Mouse (Mus musculus): Measurements from ENCODE around the gene Cdh22. TPM values are rescaled to one million over a fixed set of nuclear protein-coding genes. Genes with fewer than 3 reads are reported as not detected.

Gene Cdh22
- polyA plus RNA-seq, 1 experiment: 0.19 TPM

GRCm38 (mm10) chr2:165252381-165252780 is 17.7 kb upstream of the Cdh22 start:
- no peak overlapping the region for H3K4me3 ChIP-seq (ENCODE audit: insufficient read depth, low read depth, low read length)
- WGBS: 36% methylated on average over 8 of the region's 8 CpGs
- no peaks in the 10 kb centered on the region for H3K4me1 ChIP-seq (ENCODE audit: control insufficient read depth, insufficient read depth, low read length)
- DNase-seq: peak; percentile 74
- H3K27ac ChIP-seq (ENCODE audit: insufficient read depth, low read depth, low read length): no peak overlapping the region
- no peaks in the 10 kb centered on the region for H3K27me3 ChIP-seq (replicated peaks; ENCODE audit: control insufficient read depth, insufficient read depth, low read length)
- no peak for TF ChIP-seq CTCF (conservative IDR thresholded peaks at IDR 0.05; ENCODE audit: insufficient read depth, insufficient read length, low read depth, low read length)
- TF ChIP-seq POLR2A (IDR thresholded peaks at IDR 0.05; ENCODE audit: low read depth, low read length): no peak
- H3K36me3 ChIP-seq (ENCODE audit: control insufficient read depth, insufficient read depth, low read length): no peaks in the 10 kb centered on the region

GRCm38 (mm10) chr2:165250903-165251302 is 16.2 kb upstream of the Cdh22 start:
- Histone ChIP-seq H3K27me3 (replicated peaks; ENCODE audit: control insufficient read depth, insufficient read depth, low read length) (no peaks in the 10 kb centered on the region), H3K4me1 (ENCODE audit: control insufficient read depth, insufficient read depth, low read length) (no peaks in the 10 kb centered on the region), H3K27ac (ENCODE audit: insufficient read depth, low read depth, low read length) (no peak overlapping the region), H3K4me3 (ENCODE audit: insufficient read depth, low read depth, low read length) (no peak overlapping the region), H3K36me3 (ENCODE audit: control insufficient read depth, insufficient read depth, low read length) (no peaks in the 10 kb centered on the region)
- TF ChIP-seq POLR2A (IDR thresholded peaks at IDR 0.05; ENCODE audit: low read depth, low read length) (no peak), CTCF (conservative IDR thresholded peaks at IDR 0.05; ENCODE audit: insufficient read depth, insufficient read length, low read depth, low read length) (no peak)
- WGBS: 21% methylated on average over 1 of the region's 1 CpGs
- no peak for DNase-seq

- Histone ChIP-seq H3K4me3 (ENCODE audit: insufficient read depth, low read depth, low read length) (no peak overlapping the region), H3K27ac (ENCODE audit: insufficient read depth, low read depth, low read length) (no peak overlapping the region), H3K4me1 (ENCODE audit: control insufficient read depth, insufficient read depth, low read length) (no peaks in the 10 kb centered on the region), H3K27me3 (replicated peaks; ENCODE audit: control insufficient read depth, insufficient read depth, low read length) (no peaks in the 10 kb centered on the region), H3K36me3 (ENCODE audit: control insufficient read depth, insufficient read depth, low read length) (no peaks in the 10 kb centered on the region)
- 26% methylated on average over 3 of the region's 3 CpGs for WGBS
- TF ChIP-seq POLR2A (IDR thresholded peaks at IDR 0.05; ENCODE audit: low read depth, low read length) (no peak), CTCF (conservative IDR thresholded peaks at IDR 0.05; ENCODE audit: insufficient read depth, insufficient read length, low read depth, low read length) (no peak)
- DNase-seq: no peak
These were observed 14.3 kb upstream of the Cdh22 start for GRCm38 (mm10) chr2:165248967-165249366.

- 45% methylated on average over 11 of the region's 11 CpGs for WGBS
- DNase-seq: no peak
- Histone ChIP-seq H3K27ac (ENCODE audit: insufficient read depth, low read depth, low read length) (no peak overlapping the region), H3K4me1 (ENCODE audit: control insufficient read depth, insufficient read depth, low read length) (no peaks in the 10 kb centered on the region), H3K36me3 (ENCODE audit: control insufficient read depth, insufficient read depth, low read length) (no peaks in the 10 kb centered on the region), H3K27me3 (replicated peaks; ENCODE audit: control insufficient read depth, insufficient read depth, low read length) (no peaks in the 10 kb centered on the region), H3K4me3 (ENCODE audit: insufficient read depth, low read depth, low read length) (no peak overlapping the region)
- TF ChIP-seq POLR2A (IDR thresholded peaks at IDR 0.05; ENCODE audit: low read depth, low read length): no peak
- TF ChIP-seq CTCF (conservative IDR thresholded peaks at IDR 0.05; ENCODE audit: insufficient read depth, insufficient read length, low read depth, low read length): no peak
These were observed 11.7 kb upstream of the Cdh22 start for GRCm38 (mm10) chr2:165246349-165246748.

- H3K4me1 ChIP-seq (ENCODE audit: control insufficient read depth, insufficient read depth, low read length): no peaks in the 10 kb centered on the region
- TF ChIP-seq POLR2A (IDR thresholded peaks at IDR 0.05; ENCODE audit: low read depth, low read length) (no peak), CTCF (conservative IDR thresholded peaks at IDR 0.05; ENCODE audit: insufficient read depth, insufficient read length, low read depth, low read length) (no peak)
- 14% methylated on average over 11 of the region's 11 CpGs for WGBS
- no peaks in the 10 kb centered on the region for H3K36me3 ChIP-seq (ENCODE audit: control insufficient read depth, insufficient read depth, low read length)
- no peaks in the 10 kb centered on the region; the same call in 1 of the 2 replicates for H3K27me3 ChIP-seq (replicated peaks; ENCODE audit: control insufficient read depth, insufficient read depth, low read length)
- DNase-seq: no peak
- no peak overlapping the region for H3K4me3 ChIP-seq (ENCODE audit: insufficient read depth, low read depth, low read length)
- H3K27ac ChIP-seq (ENCODE audit: insufficient read depth, low read depth, low read length): no peak overlapping the region
These were observed 8.6 kb upstream of the Cdh22 start for GRCm38 (mm10) chr2:165243122-165243720.

GRCm38 (mm10) chr2:165242575-165242974 is 7.9 kb upstream of the Cdh22 start:
- Histone ChIP-seq H3K27ac (ENCODE audit: insufficient read depth, low read depth, low read length) (no peak overlapping the region), H3K4me1 (ENCODE audit: control insufficient read depth, insufficient read depth, low read length) (no peaks in the 10 kb centered on the region), H3K27me3 (replicated peaks; ENCODE audit: control insufficient read depth, insufficient read depth, low read length) (no peaks in the 10 kb centered on the region; the same call in 1 of the 2 replicates), H3K36me3 (ENCODE audit: control insufficient read depth, insufficient read depth, low read length) (no peaks in the 10 kb centered on the region), H3K4me3 (ENCODE audit: insufficient read depth, low read depth, low read length) (no peak overlapping the region)
- DNase-seq: no peak
- WGBS: 6% methylated on average over 13 of the region's 13 CpGs
- no peak for TF ChIP-seq POLR2A (IDR thresholded peaks at IDR 0.05; ENCODE audit: low read depth, low read length)
- no peak for TF ChIP-seq CTCF (conservative IDR thresholded peaks at IDR 0.05; ENCODE audit: insufficient read depth, insufficient read length, low read depth, low read length)

- H3K27ac ChIP-seq (ENCODE audit: insufficient read depth, low read depth, low read length): no peak overlapping the region
- H3K36me3 ChIP-seq (ENCODE audit: control insufficient read depth, insufficient read depth, low read length): no peaks in the 10 kb centered on the region
- DNase-seq: no peak
- TF ChIP-seq POLR2A (IDR thresholded peaks at IDR 0.05; ENCODE audit: low read depth, low read length) (no peak), CTCF (conservative IDR thresholded peaks at IDR 0.05; ENCODE audit: insufficient read depth, insufficient read length, low read depth, low read length) (no peak)
- 61% methylated on average over 7 of the region's 7 CpGs for WGBS
- no peaks in the 10 kb centered on the region for H3K4me1 ChIP-seq (ENCODE audit: control insufficient read depth, insufficient read depth, low read length)
- H3K4me3 ChIP-seq (ENCODE audit: insufficient read depth, low read depth, low read length): no peak overlapping the region
- no peaks in the 10 kb centered on the region; the same call in 1 of the 2 replicates for H3K27me3 ChIP-seq (replicated peaks; ENCODE audit: control insufficient read depth, insufficient read depth, low read length)
These were observed 7.1 kb upstream of the Cdh22 start for GRCm38 (mm10) chr2:165241786-165242185.

Data from kidney, adult 2 months (tissue).